Mouse (Mus musculus): ENCODE measurements around the gene Bdkrb2. TPM values are rescaled to one million over a fixed set of nuclear protein-coding genes. Genes with fewer than 3 reads are reported as not detected.

The Bdkrb2 gene
- polyA plus RNA-seq, 1 experiment from 2014 or later, result 1.8 TPM

DNA sequence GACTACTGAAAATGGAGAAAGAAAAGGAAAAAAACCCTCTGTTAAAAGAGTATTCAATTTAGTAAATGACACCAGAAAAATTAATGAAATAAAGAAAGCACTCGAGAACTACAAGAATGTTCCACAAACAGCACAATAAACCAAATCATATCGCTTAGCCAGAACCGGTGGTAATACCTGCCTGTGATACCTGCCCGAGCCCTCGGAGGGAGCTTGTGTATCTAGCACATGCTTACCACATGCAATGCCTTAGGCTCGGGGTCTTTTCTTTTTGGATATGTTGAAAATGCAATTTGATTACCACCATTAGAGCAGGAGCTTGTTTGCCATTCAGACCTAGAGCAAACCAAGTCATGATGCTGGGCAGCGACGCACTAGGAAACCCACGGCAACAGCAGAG, 73.5 kb downstream of the Bdkrb2 start:
- H3K36me3 ChIP-seq, result peaks cover 94% of the 10 kb centered on the region
- 92% methylated on average over 9 of the region's 9 CpGs for WGBS

DNA sequence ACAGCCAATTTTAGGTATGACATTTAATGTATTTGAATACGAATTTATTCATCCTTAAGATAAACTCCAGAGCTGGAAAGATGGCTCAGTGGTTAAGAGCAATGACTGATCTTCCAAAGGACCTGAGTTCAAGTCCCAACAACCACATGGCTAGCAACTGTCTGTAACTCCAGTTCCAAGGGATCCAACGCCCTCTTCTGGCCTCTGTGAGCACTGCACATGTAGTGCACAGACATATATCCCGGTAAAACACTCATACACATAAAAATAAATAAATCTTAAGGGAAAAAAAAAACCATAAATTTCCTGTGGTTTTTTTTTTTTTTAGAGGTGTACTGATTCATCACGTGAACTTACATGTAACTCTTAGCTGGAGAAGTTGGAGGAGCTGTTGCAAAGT, 74.5 kb downstream of the Bdkrb2 start:
- H3K36me3 ChIP-seq, result peaks cover 97% of the 10 kb centered on the region
- no peaks in the 10 kb centered on the region for H3K27me3 ChIP-seq
- H3K4me2 ChIP-seq (replicated peaks), result no peak overlapping the region
- no peak overlapping the region for H3K4me3 ChIP-seq
- H3K9ac ChIP-seq, result no peak overlapping the region
- no peak for ATAC-seq (ENCODE audit: low FRiP score, low read depth)
- H3K9me3 ChIP-seq, result no peaks in the 10 kb centered on the region
- WGBS, result 77% methylated on average over 4 of the region's 4 CpGs
- no peak overlapping the region for H3K27ac ChIP-seq
- no peaks in the 10 kb centered on the region for H3K4me1 ChIP-seq

More for the DNA sequence above, 73.5 kb downstream of the Bdkrb2 start:
- no peaks in the 10 kb centered on the region for H3K9me3 ChIP-seq
- H3K4me1 ChIP-seq, result no peaks in the 10 kb centered on the region
- H3K4me2 ChIP-seq (replicated peaks), result no peak overlapping the region
- no peaks in the 10 kb centered on the region for H3K27me3 ChIP-seq
- H3K4me3 ChIP-seq, result no peak overlapping the region
- H3K9ac ChIP-seq, result no peak overlapping the region
- H3K27ac ChIP-seq, result no peak overlapping the region
- ATAC-seq (ENCODE audit: low FRiP score, low read depth), result no peak

DNA sequence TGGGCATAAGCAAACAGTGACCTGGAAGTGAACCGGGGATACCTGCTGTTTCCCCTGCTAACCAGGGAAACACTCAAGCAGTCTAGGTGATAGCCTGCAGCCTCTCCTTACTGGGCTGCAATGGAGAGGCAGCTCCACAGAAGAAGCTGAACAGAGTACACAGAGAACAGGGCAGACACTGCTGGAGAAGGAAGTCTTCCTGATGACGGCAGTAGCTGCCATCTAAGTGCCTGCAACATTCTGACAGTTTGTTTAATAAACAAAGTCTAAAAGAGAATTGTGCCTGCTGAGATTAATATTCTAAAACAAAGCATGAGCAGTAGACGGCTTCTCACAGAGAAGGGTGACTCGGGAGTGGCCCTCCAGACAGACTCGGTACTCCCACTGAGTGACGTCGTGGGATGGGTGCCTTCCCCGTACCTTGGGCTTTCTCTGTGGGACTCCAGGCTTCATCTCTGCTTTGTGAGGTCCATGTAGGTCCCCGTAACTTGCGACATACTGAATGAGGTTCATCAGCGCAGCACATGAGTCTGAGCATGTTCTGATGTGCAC, 79.8 kb downstream of the Bdkrb2 start:
- H3K4me2 ChIP-seq (replicated peaks), result no peak overlapping the region
- H3K4me3 ChIP-seq, result no peak overlapping the region
- no peaks in the 10 kb centered on the region for H3K27me3 ChIP-seq
- H3K27ac ChIP-seq, result no peak overlapping the region
- WGBS, result 95% methylated on average over 11 of the region's 11 CpGs
- ATAC-seq (ENCODE audit: low FRiP score, low read depth), result no peak
- peaks cover 98% of the 10 kb centered on the region for H3K36me3 ChIP-seq
- H3K4me1 ChIP-seq, result no peaks in the 10 kb centered on the region
- no peak overlapping the region for H3K9ac ChIP-seq
- H3K9me3 ChIP-seq, result no peaks in the 10 kb centered on the region

Other genes with a start within 250 kb of the Bdkrb2 start
- 0.24 and 0.36 TPM in 2 replicates for gene Tunar, start 229.4 kb upstream of the Bdkrb2 start, polyA plus RNA-seq (2015; fragmentation: Nextera tagmentation; extraction: Ambion mirVana)
- 3.0 and 3.4 TPM in 2 replicates for gene D430019H16Rik, start 109.4 kb upstream of the Bdkrb2 start, polyA plus RNA-seq (2015; fragmentation: Nextera tagmentation; extraction: Ambion mirVana)
- 0.22 TPM in 1 of 2 replicates, not detected in the other for gene Bdkrb1, start 39.9 kb downstream of the Bdkrb2 start, polyA plus RNA-seq (2015; fragmentation: Nextera tagmentation; extraction: Ambion mirVana)
- gene Gskip, start 121.6 kb downstream of the Bdkrb2 start, polyA plus RNA-seq (2015; fragmentation: Nextera tagmentation; extraction: Ambion mirVana), result 36.4 and 37.5 TPM in 2 replicates
- 12.2 and 14.0 TPM in 2 replicates for gene Atg2b, start 122.0 kb downstream of the Bdkrb2 start, polyA plus RNA-seq (2015; fragmentation: Nextera tagmentation; extraction: Ambion mirVana)
- gene Ak7, start 142.8 kb downstream of the Bdkrb2 start, polyA plus RNA-seq (2015; fragmentation: Nextera tagmentation; extraction: Ambion mirVana), result 0.06 and 0.14 TPM in 2 replicates
- 220 and 242 TPM in 2 replicates for gene Papola, start 221.5 kb downstream of the Bdkrb2 start, polyA plus RNA-seq (2015; fragmentation: Nextera tagmentation; extraction: Ambion mirVana)